Mouse (Mus musculus): ENCODE measurements around the gene Sis. TPM values are rescaled to one million over a fixed set of nuclear protein-coding genes. Genes with fewer than 3 reads are reported as not detected.

The Sis gene
- polyA plus RNA-seq (2017; shearing (Covaris generic)) = not detected

DNA sequence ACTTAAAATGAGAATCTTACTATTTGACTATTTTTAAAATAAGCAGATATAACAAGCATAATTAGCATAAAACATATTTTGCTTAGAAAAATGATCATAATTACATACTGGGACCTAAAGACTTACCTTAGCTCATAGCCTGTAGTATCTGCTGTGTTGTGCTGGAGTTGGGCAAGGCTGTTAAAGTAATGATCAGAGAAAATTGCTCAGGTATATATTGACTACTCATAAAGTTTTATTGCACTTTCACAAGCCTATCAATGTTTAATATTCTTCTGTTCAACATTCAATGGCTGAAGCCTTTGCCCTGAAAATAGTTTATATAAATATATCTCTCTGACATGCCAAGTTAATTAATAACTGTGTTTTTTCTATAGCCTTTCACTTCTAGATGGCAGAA lies at the start of gene Sis:
Gene Sis (minus strand): TSS at position 189 of the 400 bp plus-strand sequence.

Other genes starting within 250 kb of the Sis start
- gene Slitrk3, start 89.9 kb upstream of the Sis start, polyA plus RNA-seq (2017; shearing (Covaris generic)) = not detected

Data from activated CD4-positive, CD25-positive, alpha-beta regulatory T cell, adult 9 weeks (primary cell).